Mouse (Mus musculus): ENCODE data around the gene Tenm3. TPM values are rescaled to one million over a fixed set of nuclear protein-coding genes. Genes with fewer than 3 reads are reported as not detected.

Tenm3 gene
- polyA plus RNA-seq, 1 experiment from 2014 or later: 43.7 TPM

- Histone ChIP-seq H3K4me3 (replicated peaks; ENCODE audit: low read length) (no peak overlapping the region), H3K4me2 (replicated peaks) (peak overlapping the region; percentile 48), H3K27ac (no peak overlapping the region), H3K27me3 (ENCODE audit: control insufficient read depth, insufficient read depth, low read length) (no peaks in the 10 kb centered on the region), H3K9me3 (ENCODE audit: control insufficient read depth, low read length) (no peaks in the 10 kb centered on the region), H3K4me1 (replicated peaks; ENCODE audit: control insufficient read depth, insufficient read depth, low read length) (peaks cover 16% of the 10 kb centered on the region), H3K36me3 (replicated peaks; ENCODE audit: control insufficient read depth, insufficient read depth) (no peaks in the 10 kb centered on the region), H3K9ac (no peak overlapping the region)
- ATAC-seq (ENCODE audit: low FRiP score) (no peak), DNase-seq (ENCODE audit: low spot score) (no peak)
- WGBS: 20% methylated on average over 4 of the region's 4 CpGs
These were observed 502.1 kb downstream of the Tenm3 start for GRCm38 (mm10) chr8:48341692-48342091.

DNA sequence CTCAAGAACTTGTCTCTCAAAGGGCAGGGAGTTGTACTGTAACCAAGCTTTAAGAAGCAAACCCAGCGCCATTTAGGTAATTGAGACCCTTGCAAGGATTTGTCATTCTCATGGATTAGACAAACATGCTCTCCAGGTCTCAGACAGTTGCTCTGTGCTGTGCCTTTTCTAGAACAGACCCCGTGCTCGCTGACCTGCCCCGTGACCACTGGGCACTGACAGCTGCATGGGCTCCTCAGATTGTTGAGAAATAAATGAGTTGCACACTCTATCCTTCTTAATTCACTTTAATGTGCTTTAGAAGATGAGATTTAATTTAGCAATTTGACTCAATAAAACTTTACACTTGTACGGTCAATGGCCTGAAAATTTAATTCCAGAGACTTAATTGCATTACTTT is 502.5 kb downstream of the Tenm3 start:
- no peak overlapping the region for H3K4me2 ChIP-seq (replicated peaks)
- ATAC-seq (ENCODE audit: low FRiP score) (no peak), DNase-seq (ENCODE audit: low spot score) (no peak)
- no peak overlapping the region for H3K27ac ChIP-seq
- no peak overlapping the region for H3K9ac ChIP-seq
- 32% methylated on average over 5 of the region's 5 CpGs for WGBS
- H3K9me3 ChIP-seq (ENCODE audit: control insufficient read depth, low read length): no peaks in the 10 kb centered on the region
- no peaks in the 10 kb centered on the region for H3K36me3 ChIP-seq (replicated peaks; ENCODE audit: control insufficient read depth, insufficient read depth)
- peaks cover 16% of the 10 kb centered on the region for H3K4me1 ChIP-seq (replicated peaks; ENCODE audit: control insufficient read depth, insufficient read depth, low read length)
- H3K27me3 ChIP-seq (ENCODE audit: control insufficient read depth, insufficient read depth, low read length): no peaks in the 10 kb centered on the region
- no peak overlapping the region for H3K4me3 ChIP-seq (replicated peaks; ENCODE audit: low read length)

GRCm38 (mm10) chr8:48322655-48323265 is 521.0 kb downstream of the Tenm3 start:
- 0 out of 2 replicates have a peak, but pooled peaks have one; percentile 21 for ATAC-seq (ENCODE audit: low FRiP score)
- DNase-seq (ENCODE audit: low spot score): no peak
- Histone ChIP-seq H3K4me2 (replicated peaks) (no peak overlapping the region), H3K36me3 (replicated peaks; ENCODE audit: control insufficient read depth, insufficient read depth) (no peaks in the 10 kb centered on the region; the same call in 1 of the 2 replicates), H3K27ac (no peak overlapping the region), H3K4me3 (replicated peaks; ENCODE audit: low read length) (no peak overlapping the region), H3K9ac (no peak overlapping the region), H3K4me1 (replicated peaks; ENCODE audit: control insufficient read depth, insufficient read depth, low read length) (0 out of 2 replicates have a peak, but pooled peaks cover 3% of the 10 kb centered on the region), H3K27me3 (ENCODE audit: control insufficient read depth, insufficient read depth, low read length) (no peaks in the 10 kb centered on the region), H3K9me3 (ENCODE audit: control insufficient read depth, low read length) (no peaks in the 10 kb centered on the region)
- 58% methylated on average over 11 of the region's 11 CpGs for WGBS

DNA sequence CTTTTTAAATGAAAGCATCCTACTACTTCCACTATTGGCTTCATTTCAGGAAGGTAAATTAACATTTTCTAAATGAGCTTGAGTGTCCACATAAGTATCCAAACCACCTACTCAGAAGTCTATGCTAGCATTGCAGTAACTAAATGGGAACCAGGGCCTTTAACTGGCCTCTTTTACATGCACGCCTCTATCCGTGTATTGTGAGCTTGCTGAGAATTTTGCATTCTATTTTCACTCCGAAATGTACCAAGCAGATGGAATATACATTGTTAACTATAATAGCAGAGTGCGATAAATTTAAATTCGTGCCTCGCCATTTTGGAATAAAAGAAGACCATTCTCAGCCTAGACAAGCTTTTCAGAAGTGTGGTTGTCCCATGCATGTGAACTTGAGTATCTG is 521.5 kb downstream of the Tenm3 start:
- H3K9ac ChIP-seq: no peak overlapping the region

DNA sequence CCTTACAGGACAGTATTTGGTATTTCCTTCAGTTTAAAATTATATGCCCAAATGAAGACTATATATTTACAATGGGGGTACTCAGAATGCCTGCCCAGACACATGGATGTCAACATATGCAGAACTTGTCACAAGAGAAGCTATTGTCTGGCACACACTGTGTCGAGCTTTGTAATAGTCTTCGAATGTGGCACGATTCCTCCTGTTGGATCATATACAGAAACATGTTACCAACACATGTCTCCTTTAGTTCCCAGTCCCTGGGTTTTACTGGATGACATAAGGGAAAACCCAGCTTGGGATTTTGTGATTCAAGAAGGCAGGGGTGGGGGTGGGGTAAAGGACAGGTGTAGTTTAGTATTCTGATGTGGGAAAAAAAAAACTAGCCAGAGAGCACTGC is 524.1 kb downstream of the Tenm3 start:
- no peaks in the 10 kb centered on the region for H3K9me3 ChIP-seq (ENCODE audit: control insufficient read depth, low read length)
- DNase-seq (ENCODE audit: low spot score): no peak
- 87% methylated on average over 3 of the region's 3 CpGs for WGBS

More for the DNA sequence above, 521.5 kb downstream of the Tenm3 start:
- Histone ChIP-seq H3K27ac (no peak overlapping the region), H3K4me2 (replicated peaks) (no peak overlapping the region), H3K4me1 (replicated peaks; ENCODE audit: control insufficient read depth, insufficient read depth, low read length) (0 out of 2 replicates have a peak, but pooled peaks cover 3% of the 10 kb centered on the region), H3K9me3 (ENCODE audit: control insufficient read depth, low read length) (no peaks in the 10 kb centered on the region), H3K27me3 (ENCODE audit: control insufficient read depth, insufficient read depth, low read length) (no peaks in the 10 kb centered on the region), H3K36me3 (replicated peaks; ENCODE audit: control insufficient read depth, insufficient read depth) (no peaks in the 10 kb centered on the region), H3K4me3 (replicated peaks; ENCODE audit: low read length) (no peak overlapping the region)
- 95% methylated on average over 6 of the region's 6 CpGs for WGBS
- no peak for ATAC-seq (ENCODE audit: low FRiP score)
- DNase-seq (ENCODE audit: low spot score): no peak

GRCm38 (mm10) chr8:48317498-48317897 is 526.3 kb downstream of the Tenm3 start:
- no peaks in the 10 kb centered on the region for H3K9me3 ChIP-seq (ENCODE audit: control insufficient read depth, low read length)
- H3K4me1 ChIP-seq (replicated peaks; ENCODE audit: control insufficient read depth, insufficient read depth, low read length): peaks cover 8% of the 10 kb centered on the region; the same call in 1 of the 2 replicates
- no peak overlapping the region for H3K9ac ChIP-seq
- ATAC-seq (ENCODE audit: low FRiP score) (no peak), DNase-seq (ENCODE audit: low spot score) (no peak)
- H3K4me3 ChIP-seq (replicated peaks; ENCODE audit: low read length): no peak overlapping the region
- 0 out of 2 replicates have a peak, but pooled peaks cover 6% of the 10 kb centered on the region for H3K36me3 ChIP-seq (replicated peaks; ENCODE audit: control insufficient read depth, insufficient read depth)
- no peak overlapping the region for H3K4me2 ChIP-seq (replicated peaks)
- no peaks in the 10 kb centered on the region for H3K27me3 ChIP-seq (ENCODE audit: control insufficient read depth, insufficient read depth, low read length)
- no peak overlapping the region for H3K27ac ChIP-seq
- 94% methylated on average over 10 of the region's 10 CpGs for WGBS

More for the DNA sequence above, 524.1 kb downstream of the Tenm3 start:
- Histone ChIP-seq H3K36me3 (replicated peaks; ENCODE audit: control insufficient read depth, insufficient read depth) (0 out of 2 replicates have a peak, but pooled peaks cover 6% of the 10 kb centered on the region), H3K27me3 (ENCODE audit: control insufficient read depth, insufficient read depth, low read length) (no peaks in the 10 kb centered on the region), H3K27ac (no peak overlapping the region), H3K9ac (no peak overlapping the region), H3K4me2 (replicated peaks) (no peak overlapping the region), H3K4me3 (replicated peaks; ENCODE audit: low read length) (no peak overlapping the region), H3K4me1 (replicated peaks; ENCODE audit: control insufficient read depth, insufficient read depth, low read length) (0 out of 2 replicates have a peak, but pooled peaks cover 3% of the 10 kb centered on the region)
- ATAC-seq (ENCODE audit: low FRiP score): no peak

GRCm38 (mm10) chr8:48315605-48316004 is 528.1 kb downstream of the Tenm3 start:
- peaks cover 22% of the 10 kb centered on the region for H3K4me1 ChIP-seq (replicated peaks; ENCODE audit: control insufficient read depth, insufficient read depth, low read length)
- H3K36me3 ChIP-seq (replicated peaks; ENCODE audit: control insufficient read depth, insufficient read depth): 0 out of 2 replicates have a peak, but pooled peaks cover 6% of the 10 kb centered on the region
- DNase-seq (ENCODE audit: low spot score) (no peak), ATAC-seq (ENCODE audit: low FRiP score) (no peak)
- WGBS: 90% methylated on average over 8 of the region's 8 CpGs
- H3K9me3 ChIP-seq (ENCODE audit: control insufficient read depth, low read length): no peaks in the 10 kb centered on the region
- H3K27me3 ChIP-seq (ENCODE audit: control insufficient read depth, insufficient read depth, low read length): no peaks in the 10 kb centered on the region
- no peak overlapping the region for H3K4me2 ChIP-seq (replicated peaks)
- H3K9ac ChIP-seq: no peak overlapping the region
- no peak overlapping the region for H3K4me3 ChIP-seq (replicated peaks; ENCODE audit: low read length)
- H3K27ac ChIP-seq: no peak overlapping the region

- WGBS: 42% methylated on average over 5 of the region's 5 CpGs
- no peak for DNase-seq (ENCODE audit: low spot score)
- Histone ChIP-seq H3K4me1 (replicated peaks; ENCODE audit: control insufficient read depth, insufficient read depth, low read length) (peaks cover 38% of the 10 kb centered on the region), H3K4me3 (replicated peaks; ENCODE audit: low read length) (no peak overlapping the region), H3K4me2 (replicated peaks) (no peak overlapping the region), H3K27ac (no peak overlapping the region), H3K36me3 (replicated peaks; ENCODE audit: control insufficient read depth, insufficient read depth) (0 out of 2 replicates have a peak, but pooled peaks cover 6% of the 10 kb centered on the region), H3K27me3 (ENCODE audit: control insufficient read depth, insufficient read depth, low read length) (no peaks in the 10 kb centered on the region), H3K9ac (no peak overlapping the region), H3K9me3 (ENCODE audit: control insufficient read depth, low read length) (no peaks in the 10 kb centered on the region)
- 0 out of 2 replicates have a peak, but pooled peaks have one; percentile 42 for ATAC-seq (ENCODE audit: low FRiP score)
These were observed 529.8 kb downstream of the Tenm3 start for GRCm38 (mm10) chr8:48313985-48314368.

DNA sequence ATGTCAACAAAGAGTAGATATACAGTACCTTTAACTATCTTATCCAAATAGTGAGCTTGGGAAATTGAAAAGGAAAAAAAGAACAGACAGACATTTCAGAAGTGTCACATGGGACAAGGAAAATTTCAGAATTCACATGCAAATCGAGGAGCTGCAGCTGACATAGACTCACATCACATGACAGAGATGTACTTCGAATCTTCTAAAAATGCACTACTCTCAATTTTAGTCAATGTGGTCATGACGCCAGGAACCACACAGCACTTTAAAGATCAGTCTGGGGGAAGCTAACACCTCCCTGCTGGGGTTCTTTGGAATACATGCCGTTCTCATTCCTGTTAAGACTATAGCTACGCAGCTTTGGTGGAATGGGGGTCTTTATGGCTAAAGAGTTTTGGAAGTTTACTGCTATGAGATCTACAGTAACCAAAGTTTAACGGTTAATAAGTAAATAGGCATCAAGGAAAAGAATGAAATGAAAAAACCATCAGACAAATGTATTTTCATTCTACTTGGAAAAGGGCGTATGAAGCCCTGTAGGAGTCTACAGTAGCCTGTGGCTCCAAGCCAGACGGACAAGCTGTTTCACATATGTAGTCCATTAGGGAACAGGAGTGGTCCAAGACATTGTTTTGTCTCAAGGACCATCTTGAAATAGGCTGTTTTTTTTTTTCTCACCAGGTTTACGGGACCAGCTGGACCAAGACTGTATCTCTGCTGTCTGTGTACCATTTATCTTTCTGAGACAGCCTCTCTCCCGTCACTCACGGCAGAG is 530.4 kb downstream of the Tenm3 start:
- no peaks in the 10 kb centered on the region for H3K9me3 ChIP-seq (ENCODE audit: control insufficient read depth, low read length)
- no peak overlapping the region for H3K4me2 ChIP-seq (replicated peaks)
- DNase-seq (ENCODE audit: low spot score) (no peak), ATAC-seq (ENCODE audit: low FRiP score) (no peak)
- H3K27ac ChIP-seq: no peak overlapping the region
- H3K36me3 ChIP-seq (replicated peaks; ENCODE audit: control insufficient read depth, insufficient read depth): 0 out of 2 replicates have a peak, but pooled peaks cover 6% of the 10 kb centered on the region
- WGBS: 63% methylated on average over 11 of the region's 11 CpGs
- no peak overlapping the region for H3K9ac ChIP-seq
- no peaks in the 10 kb centered on the region for H3K27me3 ChIP-seq (ENCODE audit: control insufficient read depth, insufficient read depth, low read length)
- no peak overlapping the region for H3K4me3 ChIP-seq (replicated peaks; ENCODE audit: low read length)
- H3K4me1 ChIP-seq (replicated peaks; ENCODE audit: control insufficient read depth, insufficient read depth, low read length): peaks cover 43% of the 10 kb centered on the region

Measured in hindbrain, embryonic 14.5 days (tissue).